Mouse (Mus musculus): ENCODE measurements at regions not wholly inside any gene's neighbourhood (a gene's known extent, or its start where the extent isn't known, plus 50 kb on each side); places are given as distances from the start of the nearest gene placed in this dataset.

DNA sequence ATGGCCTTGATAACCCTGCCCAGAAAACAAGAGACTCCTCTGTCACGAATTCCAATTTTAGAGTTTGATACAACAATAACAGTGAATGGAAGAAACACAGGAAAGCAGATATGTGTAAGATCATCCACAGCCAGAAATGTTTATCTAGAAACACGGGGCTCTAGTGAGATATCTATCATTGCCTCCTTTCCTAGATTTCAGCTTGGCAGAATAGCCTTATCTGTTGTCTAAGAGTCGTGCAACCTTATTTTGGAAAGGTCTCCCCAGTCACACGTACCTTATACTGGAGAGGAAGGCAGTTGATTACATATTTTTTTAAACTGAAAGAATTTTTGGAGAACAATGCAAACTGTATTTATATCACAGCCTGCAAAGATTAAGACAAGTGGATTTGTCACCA, 61.6 kb downstream of the Gm10295 start:
- no peak for DNase-seq (ENCODE audit: low read depth, low spot score)

- DNase-seq (ENCODE audit: low read depth, low spot score) = no peak
Observed at GRCm38 (mm10) chr7:71289266-71289665, 62.0 kb downstream of the Gm10295 start.

DNA sequence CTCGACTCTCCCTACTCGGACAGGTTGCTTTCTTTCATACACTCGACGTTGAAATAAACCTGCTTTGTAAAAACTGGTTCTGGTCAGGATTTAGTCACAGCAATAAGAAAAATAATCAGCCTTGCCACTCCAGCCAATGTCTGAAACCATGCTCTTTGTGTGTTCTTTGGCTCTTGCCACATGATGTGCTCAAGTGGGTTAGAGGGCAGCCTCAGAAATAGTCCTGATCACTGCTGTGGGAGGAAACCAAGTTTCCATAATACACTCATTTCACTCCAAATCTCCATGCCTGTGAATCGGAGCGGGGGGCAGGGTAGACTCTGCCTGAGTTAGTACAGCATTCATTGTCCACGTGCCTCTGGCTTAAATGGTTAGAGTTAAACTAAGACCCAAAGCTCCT, 63.8 kb downstream of the Gm10295 start:
- DNase-seq (ENCODE audit: low read depth, low spot score) = no peak

DNA sequence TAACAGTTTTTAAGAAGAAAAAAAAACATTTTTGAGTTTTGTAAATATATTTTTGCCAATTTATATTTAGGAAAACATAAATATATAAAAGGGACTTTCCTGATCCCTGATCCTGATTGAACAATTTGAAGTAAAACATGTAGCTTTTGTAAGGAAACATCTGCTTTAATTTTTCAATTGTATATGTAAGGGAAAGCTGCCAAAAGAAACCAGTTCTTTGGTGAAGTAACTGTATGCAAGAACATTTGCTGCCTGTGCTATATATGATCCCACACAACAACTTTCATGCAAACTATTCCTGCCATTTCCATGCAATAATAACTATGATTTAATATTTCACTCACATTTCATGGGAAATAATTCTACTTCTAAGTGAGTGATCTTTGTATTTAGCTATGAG, 67.0 kb downstream of the Gm10295 start:
- DNase-seq (ENCODE audit: low read depth, low spot score) = no peak

GRCm38 (mm10) chr7:71283419-71283818, 67.9 kb downstream of the Gm10295 start:
- no peak for DNase-seq (ENCODE audit: low read depth, low spot score)

DNA sequence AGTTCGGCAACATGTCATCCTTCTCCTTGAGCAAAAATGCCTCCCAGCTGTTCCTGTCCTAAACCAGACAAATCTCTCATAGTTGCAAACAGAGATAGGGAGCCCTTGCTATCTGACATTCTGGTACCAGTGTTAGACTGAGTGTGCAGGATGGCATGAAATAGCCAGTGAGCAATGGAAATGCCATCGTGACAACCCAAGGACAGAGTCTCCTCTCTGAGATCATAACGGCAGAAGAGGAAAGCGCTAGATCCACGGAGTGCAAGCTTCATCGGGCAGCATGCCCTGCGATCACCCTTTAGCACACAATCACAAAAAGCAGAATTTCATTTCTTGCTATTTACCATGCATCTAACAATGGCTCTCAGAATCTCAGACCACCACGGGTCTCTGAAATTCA, 85.2 kb downstream of the Gm10295 start:
- DNase-seq (ENCODE audit: low read depth, low spot score) = no peak

DNA sequence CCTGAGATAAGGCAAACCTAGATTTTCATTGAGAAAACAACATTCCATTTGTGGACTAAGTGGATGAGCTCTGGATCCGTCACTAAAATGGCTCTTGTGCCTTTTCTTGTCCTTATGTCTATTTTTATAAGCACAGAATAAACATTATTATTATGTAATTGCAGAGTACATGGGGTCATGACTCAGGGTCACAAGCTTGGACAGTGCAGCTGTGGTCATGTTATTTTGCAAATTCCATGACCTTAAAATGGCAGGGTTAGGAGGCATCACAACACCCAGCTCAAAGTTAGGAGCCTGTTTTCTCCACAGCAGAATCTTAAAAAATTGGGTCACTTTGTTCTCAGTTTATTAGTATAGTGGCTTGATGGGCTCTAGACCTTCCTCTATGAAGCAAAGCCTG, 87.2 kb downstream of the Gm10295 start:
- DNase-seq (ENCODE audit: low read depth, low spot score) = no peak

DNA sequence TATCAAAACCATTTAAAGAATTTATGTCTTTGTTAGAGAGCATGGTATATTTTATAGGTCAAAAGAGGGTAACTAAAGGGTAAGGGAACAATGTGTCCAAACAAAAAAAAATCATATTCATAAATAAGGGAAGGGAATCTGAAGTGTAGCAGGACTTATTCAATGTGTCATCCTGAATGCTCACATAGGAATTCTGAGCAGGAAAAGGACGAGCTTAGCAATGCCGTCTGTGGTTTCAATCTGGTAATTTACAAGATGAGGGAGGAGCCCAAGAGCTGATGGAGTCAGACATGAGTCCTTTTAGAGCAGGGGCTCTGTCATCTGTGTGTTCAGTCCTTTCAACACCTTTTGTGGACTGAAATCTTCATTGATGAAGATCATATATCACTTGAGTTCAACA, 101.6 kb downstream of the Gm10295 start:
- DNase-seq (ENCODE audit: low read depth, low spot score) = no peak

DNA sequence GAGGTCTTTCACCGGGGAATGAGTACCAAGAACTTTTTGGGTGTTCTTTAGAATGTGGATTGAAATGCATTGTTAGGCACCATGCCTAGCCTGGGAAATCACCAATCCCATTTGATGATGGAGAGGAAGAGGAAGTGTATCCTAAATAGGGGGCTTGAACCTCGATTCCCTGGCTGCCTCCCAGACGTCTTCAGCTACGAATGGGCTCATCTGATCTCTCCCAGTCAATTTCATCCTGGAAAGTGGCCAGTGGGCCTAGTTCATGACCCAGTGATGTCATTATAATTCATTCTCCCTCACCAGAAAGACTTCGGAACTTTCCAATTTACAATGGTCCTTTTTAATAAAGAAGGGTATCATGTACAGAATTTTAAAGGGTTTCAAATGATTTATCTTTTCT, 102.1 kb downstream of the Gm10295 start:
- no peak for DNase-seq (ENCODE audit: low read depth, low spot score)

- DNase-seq (ENCODE audit: low read depth, low spot score) = no peak
Observed at GRCm38 (mm10) chr7:71247922-71248321, 103.4 kb downstream of the Gm10295 start.

DNA sequence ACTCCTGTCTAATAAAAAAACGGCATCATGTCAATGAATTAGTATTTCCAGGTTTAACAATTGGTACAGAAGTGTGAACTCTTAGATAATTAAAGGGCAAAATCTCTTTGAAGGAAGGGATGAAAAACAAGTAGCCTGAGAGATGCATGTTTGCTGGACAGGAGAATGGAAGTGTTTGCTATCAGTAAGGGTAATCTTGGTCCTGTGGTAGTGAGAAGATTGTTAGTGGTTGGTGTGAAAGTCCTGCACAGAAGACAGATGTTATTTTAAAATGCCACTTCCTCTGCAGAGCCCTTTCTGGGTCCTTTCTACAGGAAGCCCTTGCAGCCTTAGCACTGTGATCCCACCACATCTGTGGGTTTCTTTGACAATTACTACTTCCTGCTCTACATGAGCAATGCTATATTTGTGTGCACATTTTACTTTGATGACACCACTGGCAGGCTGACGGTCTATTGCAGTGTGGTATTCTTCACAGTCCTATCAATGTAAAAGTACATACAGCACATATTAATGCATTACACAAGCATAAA, 108.8 kb downstream of the Gm10295 start:
- DNase-seq (ENCODE audit: low read depth, low spot score) = peak; percentile 0

DNA sequence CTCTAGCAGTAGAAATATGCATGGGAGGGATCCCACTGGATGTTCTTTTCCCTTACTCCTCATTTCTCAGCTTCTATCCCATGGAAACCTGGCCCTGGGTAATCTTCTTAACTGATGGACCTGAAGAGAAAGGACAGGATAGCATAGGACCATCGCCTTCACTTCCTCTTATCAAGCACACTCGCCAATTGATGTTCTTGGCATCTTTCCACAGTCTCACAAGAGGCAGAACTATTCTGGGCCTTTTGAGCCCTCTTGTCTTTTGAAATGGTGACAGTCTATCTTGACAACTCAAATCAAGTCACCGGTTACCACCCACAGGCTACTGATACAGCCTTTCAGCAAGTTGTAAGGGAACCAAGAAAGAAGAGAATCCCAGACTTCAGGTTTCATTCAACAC, 112.1 kb downstream of the Gm10295 start:
- no peak for DNase-seq (ENCODE audit: low read depth, low spot score)

- DNase-seq (ENCODE audit: low read depth, low spot score) = no peak
Observed at GRCm38 (mm10) chr7:71236334-71236733, 115.0 kb downstream of the Gm10295 start.

DNA sequence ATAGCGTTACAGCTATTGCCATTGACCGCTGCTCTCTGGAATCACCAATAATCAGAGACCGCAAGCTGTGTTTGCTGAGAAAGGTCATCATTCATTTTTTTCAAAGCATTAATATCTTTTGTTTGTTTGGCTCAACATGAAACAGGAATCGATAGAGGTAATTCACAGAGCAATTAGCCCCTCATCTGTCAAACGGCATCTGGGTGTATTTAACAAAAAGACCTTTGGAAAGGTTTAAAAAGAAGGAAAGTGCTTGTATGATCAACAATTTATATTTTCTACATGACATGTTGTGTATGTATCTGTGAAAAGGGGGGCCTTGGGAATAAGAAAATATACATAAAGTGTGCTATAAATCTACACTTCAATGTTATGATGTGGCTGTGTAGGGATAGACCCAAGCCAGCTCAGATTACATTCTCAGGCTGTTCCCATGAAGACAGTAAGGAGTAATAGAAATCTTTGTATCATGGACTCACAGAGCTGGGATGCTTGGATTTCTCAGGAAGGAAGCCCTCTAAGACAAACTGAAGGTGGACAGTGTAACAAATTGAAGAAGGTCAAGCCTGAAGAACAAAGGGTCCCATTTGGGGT, 117.0 kb downstream of the Gm10295 start:
- DNase-seq (ENCODE audit: low read depth, low spot score) = no peak

GRCm38 (mm10) chr7:71232821-71233815, 118.2 kb downstream of the Gm10295 start:
- no peak for DNase-seq (ENCODE audit: low read depth, low spot score)

- DNase-seq (ENCODE audit: low read depth, low spot score) = no peak
Observed at GRCm38 (mm10) chr7:71230901-71231477, 120.3 kb downstream of the Gm10295 start.

GRCm38 (mm10) chr7:71229183-71229582, 122.1 kb downstream of the Gm10295 start:
- DNase-seq (ENCODE audit: low read depth, low spot score) = no peak

- no peak for DNase-seq (ENCODE audit: low read depth, low spot score)
Observed at GRCm38 (mm10) chr7:71224320-71224865, 126.9 kb downstream of the Gm10295 start.

GRCm38 (mm10) chr7:71223513-71224319, 127.6 kb downstream of the Gm10295 start:
- DNase-seq (ENCODE audit: low read depth, low spot score) = no peak

DNA sequence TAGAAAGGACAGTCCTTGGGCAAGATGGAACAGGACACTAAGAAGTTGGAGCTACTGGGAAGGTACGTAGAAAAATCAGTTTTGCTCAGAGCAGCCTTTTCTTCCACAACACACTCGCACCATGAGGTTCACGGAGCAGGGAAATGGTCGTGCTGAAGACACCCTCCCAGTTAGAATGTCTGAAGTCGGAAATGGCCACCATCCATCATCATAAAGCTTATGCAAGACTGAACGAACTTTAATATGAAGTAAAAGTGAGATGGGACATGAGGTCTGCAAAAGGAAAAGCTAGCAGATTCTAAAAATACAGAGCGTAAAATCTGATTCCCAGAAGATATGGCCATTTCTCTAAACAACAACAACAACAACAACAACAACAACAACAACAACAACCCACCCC, 133.9 kb downstream of the Gm10295 start:
- no peak for DNase-seq (ENCODE audit: low read depth, low spot score)

GRCm38 (mm10) chr7:71216808-71217207, 134.5 kb downstream of the Gm10295 start:
- no peak for DNase-seq (ENCODE audit: low read depth, low spot score)

All from CD4-positive, CD25-positive, alpha-beta regulatory T cell, adult 2 months (primary cell).